Mouse (Mus musculus): ENCODE measurements around the gene Taok2.

Taok2 gene

DNA sequence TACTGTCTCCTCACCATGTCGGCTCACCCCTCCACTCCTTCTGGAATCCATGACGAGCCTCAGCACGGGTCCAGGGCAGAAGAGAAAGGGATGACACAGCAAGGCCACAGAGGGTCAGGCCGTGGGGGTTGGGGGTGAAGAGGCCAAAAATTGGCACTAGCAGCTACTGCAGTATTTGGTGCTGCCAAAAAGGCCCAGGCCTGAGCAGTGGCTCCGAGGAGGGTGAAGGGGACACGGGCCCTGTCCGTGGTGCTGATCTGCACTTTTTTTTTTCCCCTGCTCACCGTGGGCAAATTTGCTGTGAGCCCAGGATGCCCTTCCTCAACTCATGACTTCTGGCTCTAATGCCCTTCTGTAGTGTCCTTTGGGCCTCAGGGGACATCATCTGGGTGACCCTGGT lies 59.1 kb downstream of the Taok2 start:
- DNase-seq (ENCODE audit: low spot score): no peak

DNA sequence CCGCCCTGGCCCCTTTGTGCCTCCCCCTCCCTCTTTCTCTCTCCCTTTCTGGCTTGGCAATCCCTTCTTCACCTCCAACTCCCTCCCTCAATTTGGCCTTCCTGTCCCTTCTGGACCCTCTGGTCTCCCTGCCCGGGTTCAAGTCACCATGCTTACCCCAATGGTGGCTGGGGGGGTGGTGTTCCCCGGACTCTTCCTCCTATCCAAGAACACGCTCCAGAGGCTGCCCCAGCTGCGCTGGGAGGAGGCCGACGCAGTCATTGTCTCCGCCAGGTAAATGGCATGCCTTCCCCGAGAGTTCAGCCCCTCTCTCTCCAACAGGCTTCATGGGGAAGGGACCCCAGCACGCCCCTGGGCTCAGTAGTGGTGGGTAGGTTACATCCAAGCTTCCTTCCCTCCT lies 60.6 kb downstream of the Taok2 start:
- DNase-seq (ENCODE audit: low spot score): no peak

DNA sequence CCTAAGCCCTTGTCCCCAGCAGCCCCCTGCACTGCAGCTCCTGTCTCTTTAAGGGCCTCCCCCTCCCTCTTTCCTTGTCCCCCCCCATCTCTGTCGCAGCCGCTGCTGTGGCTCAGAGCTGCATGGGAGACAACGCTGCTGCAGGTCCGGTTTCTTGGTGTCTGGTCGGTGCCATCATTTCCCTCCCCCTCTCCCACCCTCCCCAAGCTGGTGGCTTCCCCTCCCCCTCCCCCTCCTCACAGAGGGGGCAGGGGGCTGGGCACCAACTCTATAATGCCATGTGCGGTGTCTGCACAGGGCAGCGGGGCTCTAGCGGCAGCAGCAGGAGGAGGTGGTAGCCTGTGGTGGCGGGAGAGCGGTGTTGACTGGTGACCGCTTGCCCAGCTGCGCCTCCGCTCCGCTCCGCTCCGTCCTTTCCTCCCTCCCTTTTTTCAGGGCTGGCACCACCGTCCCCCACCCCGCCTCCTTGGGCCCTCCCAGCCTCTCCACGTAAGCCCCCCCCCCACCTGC lies 61.2 kb downstream of the Taok2 start:
- DNase-seq (ENCODE audit: low spot score): no peak

DNA sequence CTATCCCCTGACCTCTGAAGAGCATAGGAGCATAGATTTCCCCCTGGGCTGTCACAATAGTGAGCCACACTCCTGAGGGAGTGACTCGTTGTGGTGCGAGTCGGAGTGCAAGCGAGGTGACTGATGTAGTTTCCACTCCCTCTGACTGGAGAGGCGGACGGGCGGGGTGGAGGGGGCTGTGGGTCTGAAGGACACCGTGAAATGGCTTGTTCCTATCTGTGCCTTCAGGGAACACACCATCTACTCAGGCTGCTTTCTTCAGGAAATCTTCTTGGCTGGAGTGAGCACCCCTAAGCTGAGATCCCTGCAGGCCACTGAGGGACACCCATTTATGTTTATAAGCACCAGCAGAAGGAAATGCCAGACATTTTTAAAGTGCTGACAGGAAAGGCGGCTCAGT lies 61.8 kb downstream of the Taok2 start:
- DNase-seq (ENCODE audit: low spot score): no peak

DNA sequence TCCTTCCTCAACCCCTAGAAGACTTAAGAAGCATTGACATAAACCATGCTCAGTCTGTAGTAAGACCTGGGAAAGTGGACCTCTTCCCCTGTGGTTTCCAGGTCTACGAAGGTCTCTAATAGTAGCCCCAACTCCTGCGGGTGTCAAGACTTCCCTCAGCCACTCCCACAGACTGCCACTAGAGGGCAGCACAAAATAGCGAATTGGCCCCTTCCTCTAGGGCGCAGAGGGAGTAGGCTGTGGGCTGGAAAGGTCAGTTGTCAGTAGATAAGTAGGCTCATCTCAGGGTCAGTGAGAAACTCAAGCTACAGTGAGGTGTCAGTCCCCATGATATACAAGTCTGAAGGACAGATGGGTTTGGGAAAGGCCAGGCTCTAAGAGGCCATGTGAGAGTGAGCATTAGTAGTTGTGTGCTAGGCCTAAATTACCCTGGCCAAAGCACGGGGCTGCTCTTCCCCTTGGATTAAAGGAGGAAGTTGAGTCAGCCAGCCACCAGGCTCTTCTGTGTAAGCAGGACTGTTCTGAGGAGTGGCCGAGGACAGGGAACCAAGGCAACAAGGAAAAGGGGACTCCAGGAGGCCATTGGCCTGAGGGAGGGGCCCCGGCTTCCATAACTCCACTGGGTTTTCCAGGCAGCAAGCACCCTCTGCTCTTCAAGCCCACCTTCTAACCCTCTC lies 62.5 kb downstream of the Taok2 start:
- peak; percentile 63 for DNase-seq (ENCODE audit: low spot score)

DNA sequence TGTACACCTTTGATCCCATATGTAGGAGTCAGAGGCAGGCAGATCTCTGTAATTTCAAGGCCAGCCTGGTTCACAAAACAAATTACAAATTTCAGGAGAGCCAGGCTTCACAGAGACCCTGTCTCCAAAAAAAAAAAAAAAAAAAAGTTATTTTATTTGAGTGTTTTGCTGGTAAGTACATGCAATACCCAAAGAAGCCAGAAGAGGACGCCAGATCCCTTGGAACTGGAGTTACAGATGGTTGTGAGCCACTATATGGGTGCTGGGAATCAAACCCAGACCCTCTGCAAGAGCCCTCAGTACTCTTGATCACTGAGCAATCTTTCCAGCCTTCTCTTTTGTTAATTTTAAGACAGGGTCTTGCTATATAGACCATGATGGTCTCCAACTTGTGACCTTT lies 65.7 kb downstream of the Taok2 start:
- no peak for DNase-seq (ENCODE audit: low spot score)

DNA sequence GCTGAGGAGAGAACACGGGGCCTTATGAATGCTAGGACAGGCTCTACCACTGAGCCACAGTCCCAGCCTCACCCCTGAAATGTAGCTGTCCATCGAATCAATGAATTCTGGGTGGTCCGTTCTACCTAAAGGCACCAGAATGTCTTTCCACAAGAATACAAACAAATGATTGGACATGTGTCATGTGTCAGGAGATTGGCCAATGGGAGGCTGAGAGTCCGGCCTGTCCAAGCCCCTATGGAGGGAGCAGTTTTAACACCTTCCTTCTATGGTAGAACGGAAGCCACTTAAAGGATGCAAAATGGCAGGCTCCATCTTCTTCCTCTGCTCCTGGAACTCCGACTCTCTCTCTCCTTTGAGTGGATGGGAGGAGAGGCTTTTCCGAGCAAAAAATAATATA lies 66.9 kb downstream of the Taok2 start:
- DNase-seq (ENCODE audit: low spot score): no peak

DNA sequence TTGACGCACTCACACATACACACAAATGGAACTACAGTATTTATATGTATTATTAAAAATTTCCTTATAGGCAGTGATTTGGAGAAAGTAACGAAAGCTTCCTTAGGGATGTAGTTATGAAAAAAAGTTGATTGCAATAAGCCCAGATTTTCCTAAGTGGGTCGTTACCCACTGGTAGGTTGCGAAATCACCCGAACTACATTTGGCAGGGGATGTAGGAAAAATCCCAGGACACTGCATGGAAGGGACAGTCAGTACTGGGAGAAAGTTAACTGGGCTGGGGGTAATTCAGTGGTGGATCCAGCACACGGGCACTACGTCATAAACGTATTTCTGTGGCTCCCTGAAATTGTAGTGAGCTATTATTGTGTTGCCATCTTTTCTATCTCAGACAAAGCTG lies 68.0 kb downstream of the Taok2 start:
- no peak for DNase-seq (ENCODE audit: low spot score)

DNA sequence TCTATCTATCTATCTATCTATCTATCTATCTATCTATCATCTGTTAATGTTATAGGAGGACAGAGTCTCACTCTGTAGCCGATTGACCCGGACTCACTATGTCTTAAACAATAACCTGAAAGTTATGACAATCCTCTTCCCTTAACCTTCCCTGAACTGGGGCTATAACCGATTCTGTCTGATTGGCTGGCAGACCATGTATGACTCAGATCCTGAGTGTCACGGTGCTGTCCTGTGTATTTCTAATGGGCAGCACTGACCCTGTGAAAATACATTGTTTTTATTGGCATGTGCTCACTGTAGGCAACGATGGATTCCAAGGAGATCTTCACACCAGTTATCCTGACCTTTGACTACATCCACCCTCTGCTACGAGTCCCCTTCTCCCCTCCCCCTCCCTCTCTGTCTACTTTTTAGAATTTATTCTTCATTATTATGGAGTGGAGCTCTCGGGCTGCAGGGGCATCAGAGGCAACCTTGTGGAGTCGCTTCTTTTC lies 68.7 kb downstream of the Taok2 start:
- DNase-seq (ENCODE audit: low spot score): no peak
